Mouse (Mus musculus) megakaryocyte, embryonic 14.5 days (primary cell): ENCODE measurements at regions not wholly inside any gene's neighbourhood (a gene's known extent, or its start where the extent isn't known, plus 50 kb on each side); places are given as distances from the start of the nearest gene placed in this dataset.
"Not testable (repeated sequence)": the region's sequence is repeated elsewhere in the genome, so short reads cannot be mapped to it uniquely, and the experiment has no call there.

Experiments
- H3K27me3 ChIP-seq: replicated peaks from 2 replicates; pipeline ENCODE3; 2012; ENCODE audit warnings: inconsistent platforms
- H3K36me3 ChIP-seq: replicated peaks from 2 replicates; pipeline ENCODE3; 2012; ENCODE audit warnings: low read length, inconsistent platforms, mixed read lengths
- H3K4me1 ChIP-seq: 2 replicates; pipeline ENCODE4 v1.6.1; 2012; ENCODE audit warnings: inconsistent platforms
- H3K4me3 ChIP-seq: replicated peaks from 2 replicates; pipeline ENCODE3; 2012; ENCODE audit warnings: moderate library complexity, mild to moderate bottlenecking, inconsistent platforms
- H3K9me3 ChIP-seq: 2 replicates; pipeline ENCODE4 v1.6.1; 2012; ENCODE audit warnings: inconsistent platforms
- FLI1 ChIP-seq: IDR thresholded peaks from 2 replicates; pipeline ENCODE4 v1.6.1; 2012; ENCODE audit warnings: low read length, inconsistent platforms, mixed read lengths
- GATA1 ChIP-seq: IDR thresholded peaks from 3 replicates; pipeline ENCODE4 v1.6.1; 2012; ENCODE audit warnings: mixed read lengths, low read length, inconsistent platforms, borderline replicate concordance

GRCm38 (mm10) chr13:52353966-52354365 is 177.1 kb downstream of the Diras2 start:
- Histone ChIP-seq H3K27me3 (peaks cover 2% of the 10 kb centered on the region), H3K4me1 (peaks cover 8% of the 10 kb centered on the region), H3K4me3 (no peak overlapping the region), H3K36me3 (no peaks in the 10 kb centered on the region), H3K9me3 (peaks cover 23% of the 10 kb centered on the region)
- TF ChIP-seq FLI1 (no peak), GATA1 (no peak)

- H3K27me3 ChIP-seq, H3K4me3 ChIP-seq, H3K4me1 ChIP-seq, H3K36me3 ChIP-seq: not testable (repeated sequence)
- peaks cover 23% of the 10 kb centered on the region for H3K9me3 ChIP-seq
These were observed 175.2 kb downstream of the Diras2 start for GRCm38 (mm10) chr13:52355921-52356320.

GRCm38 (mm10) chr13:52359332-52359731 is 171.7 kb downstream of the Diras2 start:
- Histone ChIP-seq H3K27me3 (peaks cover 12% of the 10 kb centered on the region), H3K9me3 (peaks cover 23% of the 10 kb centered on the region)
- H3K4me3 ChIP-seq, H3K36me3 ChIP-seq, H3K4me1 ChIP-seq: not testable (repeated sequence)

- Histone ChIP-seq H3K4me3 (no peak overlapping the region), H3K4me1 (no peaks in the 10 kb centered on the region), H3K27me3 (peaks cover 13% of the 10 kb centered on the region), H3K36me3 (no peaks in the 10 kb centered on the region), H3K9me3 (peaks cover 20% of the 10 kb centered on the region)
- TF ChIP-seq GATA1 (no peak), FLI1 (no peak)
These were observed 169.8 kb downstream of the Diras2 start for GRCm38 (mm10) chr13:52361177-52361846.

- H3K9me3 ChIP-seq: peaks cover 18% of the 10 kb centered on the region
- TF ChIP-seq FLI1 (no peak), GATA1 (no peak)
- no peaks in the 10 kb centered on the region for H3K36me3 ChIP-seq
- H3K4me1 ChIP-seq: no peaks in the 10 kb centered on the region
- peaks cover 13% of the 10 kb centered on the region for H3K27me3 ChIP-seq
- H3K4me3 ChIP-seq: no peak overlapping the region
These were observed 168.8 kb downstream of the Diras2 start for GRCm38 (mm10) chr13:52362266-52362665.

- Histone ChIP-seq H3K4me3 (no peak overlapping the region), H3K27me3 (peaks cover 22% of the 10 kb centered on the region), H3K4me1 (peaks cover 8% of the 10 kb centered on the region; the same call in 1 of the 2 replicates), H3K9me3 (peaks cover 7% of the 10 kb centered on the region; the same call in 1 of the 2 replicates), H3K36me3 (no peaks in the 10 kb centered on the region)
- TF ChIP-seq GATA1: no peak
- TF ChIP-seq FLI1: no peak
These were observed 161.2 kb downstream of the Diras2 start for GRCm38 (mm10) chr13:52369851-52370250.

- TF ChIP-seq GATA1: no peak
- TF ChIP-seq FLI1: no peak
- Histone ChIP-seq H3K4me3 (no peak overlapping the region), H3K27me3 (peaks cover 22% of the 10 kb centered on the region), H3K36me3 (no peaks in the 10 kb centered on the region), H3K4me1 (peaks cover 8% of the 10 kb centered on the region; the same call in 1 of the 2 replicates), H3K9me3 (peaks cover 4% of the 10 kb centered on the region; the same call in 1 of the 2 replicates)
These were observed 159.1 kb downstream of the Diras2 start for GRCm38 (mm10) chr13:52371986-52372385.

- Histone ChIP-seq H3K27me3 (peaks cover 17% of the 10 kb centered on the region), H3K36me3 (no peaks in the 10 kb centered on the region), H3K4me3 (no peak overlapping the region), H3K9me3 (peaks cover 19% of the 10 kb centered on the region), H3K4me1 (peaks cover 8% of the 10 kb centered on the region; the same call in 1 of the 2 replicates)
- TF ChIP-seq FLI1: no peak
These were observed 156.3 kb downstream of the Diras2 start for GRCm38 (mm10) chr13:52374781-52375180.

GRCm38 (mm10) chr13:52378236-52378635 is 152.8 kb downstream of the Diras2 start:
- H3K4me3 ChIP-seq: no peak overlapping the region
- H3K4me1 ChIP-seq: no peaks in the 10 kb centered on the region; the same call in 1 of the 2 replicates
- TF ChIP-seq FLI1 (no peak), GATA1 (no peak)
- H3K27me3 ChIP-seq: peaks cover 7% of the 10 kb centered on the region
- peaks cover 32% of the 10 kb centered on the region for H3K9me3 ChIP-seq
- H3K36me3 ChIP-seq: no peaks in the 10 kb centered on the region

GRCm38 (mm10) chr13:52389271-52389670 is 141.8 kb downstream of the Diras2 start:
- Histone ChIP-seq H3K27me3 (peaks cover 4% of the 10 kb centered on the region), H3K36me3 (peaks cover 10% of the 10 kb centered on the region), H3K4me1 (peaks cover 17% of the 10 kb centered on the region), H3K4me3 (no peak overlapping the region), H3K9me3 (peaks cover 46% of the 10 kb centered on the region)
- TF ChIP-seq FLI1 (no peak), GATA1 (no peak)

GRCm38 (mm10) chr13:52395786-52396185 is 135.3 kb downstream of the Diras2 start:
- TF ChIP-seq FLI1: no peak
- no peak for TF ChIP-seq GATA1
- peaks cover 33% of the 10 kb centered on the region for H3K9me3 ChIP-seq
- H3K36me3 ChIP-seq: peaks cover 2% of the 10 kb centered on the region
- H3K4me1 ChIP-seq: peaks cover 4% of the 10 kb centered on the region
- peaks cover 10% of the 10 kb centered on the region for H3K27me3 ChIP-seq
- H3K4me3 ChIP-seq: no peak overlapping the region

- Histone ChIP-seq H3K4me1 (no peaks in the 10 kb centered on the region), H3K4me3 (no peak overlapping the region), H3K36me3 (no peaks in the 10 kb centered on the region), H3K27me3 (peaks cover 10% of the 10 kb centered on the region), H3K9me3 (peaks cover 17% of the 10 kb centered on the region)
- TF ChIP-seq GATA1 (no peak), FLI1 (no peak)
These were observed 132.7 kb downstream of the Diras2 start for GRCm38 (mm10) chr13:52398344-52398743.
